Mouse (Mus musculus): ENCODE data around the gene Irgm1.
"Not testable (repeated sequence)": the region's sequence is repeated elsewhere in the genome, so short reads cannot be mapped to it uniquely, and the experiment has no call there.

Gene Irgm1

DNA sequence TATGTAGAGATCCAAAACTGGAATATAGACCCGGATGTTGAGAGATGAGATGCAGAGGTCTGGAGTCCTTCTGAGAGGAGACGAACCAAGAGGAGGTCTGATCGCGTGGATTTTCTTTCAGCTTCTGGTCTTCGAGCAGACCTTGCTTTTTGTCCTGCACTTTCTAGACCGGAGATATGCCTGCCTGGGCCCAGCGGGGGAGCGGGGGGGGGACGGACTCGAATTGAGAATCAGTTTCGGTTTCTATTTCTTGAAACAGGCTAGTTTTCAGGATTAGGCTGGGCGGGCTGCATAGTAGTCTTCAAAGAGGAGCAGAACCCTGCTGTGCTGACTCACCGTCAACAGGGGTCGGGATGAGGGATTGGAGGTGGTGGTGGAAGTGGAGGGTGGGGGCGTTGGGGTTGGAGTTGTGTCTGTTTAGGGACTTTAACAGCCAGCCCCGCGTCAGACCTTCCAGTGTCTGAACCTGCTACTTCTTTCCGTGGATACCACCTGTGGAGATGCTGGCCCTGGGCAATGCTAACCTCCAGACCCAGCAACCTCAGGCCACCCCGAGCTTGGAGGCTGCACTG lies at the start of gene Irgm1:
Irgm1 (minus strand) TSS at position 483 of the 572 bp plus-strand sequence.
- peak; percentile 91 for DNase-seq (ENCODE audit: low spot score)

DNA sequence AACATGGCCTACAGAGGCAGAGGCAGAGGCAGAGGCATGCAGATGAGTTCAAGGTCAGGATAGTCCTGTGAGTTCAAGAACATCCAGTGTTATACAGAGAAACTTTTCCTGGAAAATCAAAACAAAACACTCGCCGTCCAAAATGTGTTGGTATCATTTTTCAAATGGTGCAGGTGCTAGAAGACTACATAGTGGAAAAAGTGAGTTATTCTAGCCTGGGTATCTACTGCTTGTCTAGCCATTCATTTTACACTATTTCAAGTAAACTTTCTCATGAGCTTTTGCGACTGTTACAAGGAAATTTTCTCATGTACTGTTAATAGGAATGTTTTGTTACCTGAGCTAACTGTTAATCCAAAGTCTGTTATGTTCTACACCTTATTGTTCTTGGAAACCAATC lies 46.9 kb upstream of the Irgm1 start:
- no peak for DNase-seq (ENCODE audit: low spot score)

DNA sequence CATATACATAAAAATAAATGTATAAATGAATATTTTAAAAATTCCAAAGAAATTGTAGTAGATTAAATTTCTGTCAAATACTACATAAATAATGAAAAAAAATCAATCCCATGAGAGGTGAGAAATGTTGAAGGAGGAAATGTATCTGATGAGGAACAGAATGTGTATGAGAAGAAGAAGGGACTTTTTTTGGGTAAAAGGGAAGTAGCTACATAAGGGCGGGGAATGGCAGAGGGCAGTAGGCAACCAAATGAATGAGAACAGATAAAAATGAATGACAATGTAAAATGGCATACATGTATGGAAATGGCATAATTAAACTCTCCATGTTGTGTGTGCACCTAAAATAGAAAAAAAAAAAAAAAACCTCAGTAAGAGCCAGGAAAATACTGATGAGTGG lies 42.1 kb upstream of the Irgm1 start:
- no peak for DNase-seq (ENCODE audit: low spot score)

DNA sequence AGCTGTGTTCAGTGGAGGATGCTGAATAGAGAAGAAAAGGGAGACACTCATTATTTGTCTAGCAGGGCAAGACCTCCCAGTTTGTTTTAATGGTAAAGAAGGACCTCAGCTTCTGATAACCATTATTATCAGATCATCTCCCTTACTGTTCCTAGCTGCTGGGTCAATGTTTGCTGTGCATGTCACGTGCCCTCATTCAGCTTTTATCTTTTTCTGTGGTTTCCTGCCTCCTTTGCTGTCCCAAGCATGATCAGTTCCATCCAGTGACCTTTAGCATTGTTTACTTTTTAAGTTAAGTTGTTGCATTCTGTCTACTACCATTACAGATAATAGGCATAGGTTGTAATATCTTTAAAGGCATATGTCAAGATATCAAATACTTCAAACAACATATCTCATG lies 37.0 kb upstream of the Irgm1 start:
- DNase-seq (ENCODE audit: low spot score): no peak

DNA sequence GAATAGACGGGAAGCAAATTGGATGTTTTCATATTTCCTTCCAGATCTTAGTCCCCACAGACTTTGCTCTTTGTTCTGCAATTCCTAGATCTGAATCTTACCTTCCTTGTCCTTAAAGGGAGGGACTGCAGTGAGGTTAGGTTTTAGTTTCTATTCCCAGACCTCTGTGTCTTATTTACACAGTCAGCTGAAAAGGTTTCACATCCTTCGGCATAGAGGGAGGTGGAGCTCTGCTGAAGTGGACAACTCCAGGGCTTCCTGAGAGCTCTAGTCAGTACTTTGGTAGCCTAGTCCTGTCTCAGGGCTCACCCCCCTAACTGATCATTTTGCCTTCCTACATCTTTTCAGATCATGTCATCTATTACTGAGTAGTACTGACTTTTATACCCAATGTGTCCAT lies 30.5 kb upstream of the Irgm1 start, which contains the start of gene Gm5431:
Gm5431 (minus strand) TSS at position 194 of the 400 bp plus-strand sequence.
- no peak for DNase-seq (ENCODE audit: low spot score)

DNA sequence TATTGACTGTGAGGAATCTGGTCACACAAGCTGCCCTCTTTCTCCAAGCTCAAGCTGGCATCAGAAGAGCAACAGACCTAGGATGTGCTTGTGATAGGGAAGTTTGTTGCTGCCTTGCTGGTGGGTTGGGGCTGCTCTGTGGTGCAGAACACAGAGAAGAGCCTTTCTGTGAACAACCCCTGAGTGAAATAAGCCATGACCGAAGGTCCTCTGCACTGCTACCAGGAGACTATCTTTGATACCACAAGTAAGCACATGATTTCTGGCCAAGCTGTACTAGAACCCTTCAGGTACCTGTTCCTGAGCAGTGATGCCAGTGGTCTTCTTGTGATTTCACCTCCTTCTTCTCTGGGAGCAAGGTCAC lies 30.1 kb upstream of the Irgm1 start:
- not testable (repeated sequence) for DNase-seq (ENCODE audit: low spot score)

DNA sequence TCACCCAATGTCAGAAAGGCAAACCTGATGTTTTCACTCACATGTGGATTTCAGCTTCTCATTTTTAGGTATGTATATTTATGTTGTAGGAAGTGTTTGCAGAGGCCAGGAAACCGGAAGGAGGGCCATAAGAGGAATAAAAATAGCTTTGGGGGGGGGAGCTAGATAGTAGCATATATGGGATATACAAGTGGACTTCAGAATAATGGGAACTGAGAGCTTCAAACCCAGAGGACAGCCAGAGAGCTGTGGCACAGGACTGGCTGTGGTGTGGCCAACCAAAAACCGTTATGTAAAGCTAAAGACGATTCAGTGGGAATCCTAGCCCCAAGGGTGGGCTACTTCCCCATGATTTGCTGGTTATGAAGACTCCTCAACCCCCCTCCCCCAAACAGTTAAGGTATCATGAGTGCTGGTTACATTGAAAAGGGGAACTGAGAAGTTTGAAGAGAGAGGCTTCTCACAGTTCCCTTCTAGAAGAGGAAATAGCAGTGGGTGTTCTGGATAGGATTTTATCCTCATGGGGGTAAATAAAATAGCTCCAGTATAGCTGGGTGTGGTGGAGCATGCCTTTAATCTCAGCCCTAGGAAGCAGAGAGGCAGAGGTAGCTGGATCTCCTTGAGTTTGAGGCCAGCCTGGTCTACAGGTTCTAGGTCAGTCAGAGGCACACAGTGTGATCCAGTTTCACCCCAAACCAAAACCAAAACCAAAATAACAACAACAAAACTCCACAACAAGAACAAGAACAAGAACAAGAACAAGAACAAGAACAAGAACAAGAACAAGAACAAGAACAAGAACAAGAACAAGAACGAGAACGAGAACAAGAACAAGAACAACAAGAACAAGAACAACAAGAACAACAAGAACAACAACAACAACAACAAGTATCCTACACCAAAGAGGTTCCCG lies 29.4 kb upstream of the Irgm1 start:
- DNase-seq (ENCODE audit: low spot score): not testable (repeated sequence)

DNA sequence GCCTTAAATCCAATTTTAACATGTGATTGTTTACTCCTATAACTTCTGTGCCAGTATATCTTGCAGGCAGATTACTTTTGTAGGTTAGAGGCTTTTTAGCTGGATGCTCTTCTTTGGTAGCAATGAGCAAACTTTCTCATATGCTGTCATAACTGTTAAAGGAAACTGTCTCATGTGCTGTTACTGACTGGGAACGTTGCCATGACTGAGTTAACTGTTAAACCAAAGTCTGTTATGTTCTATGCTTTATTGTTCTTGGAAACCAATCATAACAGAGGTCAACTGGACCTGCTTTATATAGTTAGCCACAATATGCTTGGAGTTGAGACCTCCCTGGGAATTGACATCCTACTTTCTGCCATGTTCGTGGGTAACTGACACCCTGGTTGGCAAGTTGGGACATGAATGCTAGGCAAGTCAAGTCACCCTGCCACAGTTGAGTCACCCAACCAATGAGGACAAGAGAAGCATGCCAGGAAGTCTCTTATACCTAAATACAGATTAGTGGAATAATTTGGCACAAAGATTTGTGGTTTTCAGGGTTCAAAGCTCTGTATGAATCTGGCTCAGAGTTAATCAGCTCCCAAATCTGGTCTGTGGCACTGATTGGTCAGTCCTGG lies 27.4 kb upstream of the Irgm1 start:
- DNase-seq (ENCODE audit: low spot score): no peak

DNA sequence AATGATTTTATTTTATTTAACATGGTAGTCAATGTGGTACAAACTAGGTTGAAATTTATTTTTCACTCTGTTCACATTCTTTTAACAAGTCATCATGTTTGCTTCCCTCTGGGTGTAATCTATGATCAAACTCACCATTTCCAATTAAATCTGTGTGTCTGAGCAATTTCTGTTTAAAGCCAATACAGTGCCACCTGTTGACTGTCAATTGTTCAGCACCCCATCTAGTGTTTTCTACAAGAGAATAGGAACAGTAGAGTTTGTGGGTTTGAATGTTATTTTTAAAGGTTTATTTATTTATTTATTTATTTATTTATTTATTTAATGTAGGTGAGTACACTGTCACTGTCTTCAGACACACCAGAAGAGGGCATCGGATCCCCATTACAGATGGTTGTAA lies 5.2 kb upstream of the Irgm1 start:
- no peak for DNase-seq (ENCODE audit: low spot score)

DNA sequence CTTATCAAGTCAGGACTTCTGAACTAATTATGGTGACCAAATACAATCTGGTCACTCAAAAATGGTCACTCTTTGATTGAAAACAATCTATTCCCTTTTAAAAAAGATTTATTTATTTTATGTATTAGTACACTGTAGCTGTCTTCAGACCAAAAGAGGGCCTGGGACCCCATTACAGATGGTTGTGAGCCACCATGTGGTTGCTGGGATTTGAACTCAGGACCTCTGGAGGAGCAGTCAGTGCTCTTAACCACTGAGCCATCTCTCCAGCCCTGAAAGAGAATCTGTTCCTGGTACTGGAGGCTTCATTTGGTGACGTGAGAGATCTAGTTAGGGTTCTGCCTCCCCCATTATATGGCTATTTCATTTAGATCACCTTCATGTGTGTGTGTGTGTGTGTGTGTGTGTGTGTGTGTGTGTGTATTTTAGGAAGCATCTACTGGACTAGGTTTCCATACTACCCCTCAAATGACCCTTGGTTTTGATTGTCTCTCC lies 3.9 kb upstream of the Irgm1 start:
- not testable (repeated sequence) for DNase-seq (ENCODE audit: low spot score)

DNA sequence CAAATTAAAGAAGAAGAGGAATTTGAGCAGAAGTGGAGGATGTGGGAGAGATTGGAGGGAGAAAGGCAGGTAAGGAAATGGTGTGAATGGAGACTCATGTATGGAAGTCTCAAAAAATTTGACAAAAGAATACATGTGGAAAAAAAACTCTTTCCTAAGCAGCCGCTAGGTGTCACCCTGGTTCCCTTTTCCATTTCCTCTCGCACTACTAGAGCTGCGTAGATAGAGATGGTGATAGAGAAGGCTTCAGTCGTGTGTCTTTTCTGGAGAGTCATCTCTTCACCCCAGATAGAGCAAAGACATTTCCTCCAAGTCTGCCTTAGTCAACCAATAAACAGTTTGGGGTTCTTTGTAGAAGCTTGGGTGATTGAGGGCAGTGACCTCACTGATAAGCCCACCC lies 3.0 kb upstream of the Irgm1 start:
- DNase-seq (ENCODE audit: low spot score): peak; percentile 77

DNA sequence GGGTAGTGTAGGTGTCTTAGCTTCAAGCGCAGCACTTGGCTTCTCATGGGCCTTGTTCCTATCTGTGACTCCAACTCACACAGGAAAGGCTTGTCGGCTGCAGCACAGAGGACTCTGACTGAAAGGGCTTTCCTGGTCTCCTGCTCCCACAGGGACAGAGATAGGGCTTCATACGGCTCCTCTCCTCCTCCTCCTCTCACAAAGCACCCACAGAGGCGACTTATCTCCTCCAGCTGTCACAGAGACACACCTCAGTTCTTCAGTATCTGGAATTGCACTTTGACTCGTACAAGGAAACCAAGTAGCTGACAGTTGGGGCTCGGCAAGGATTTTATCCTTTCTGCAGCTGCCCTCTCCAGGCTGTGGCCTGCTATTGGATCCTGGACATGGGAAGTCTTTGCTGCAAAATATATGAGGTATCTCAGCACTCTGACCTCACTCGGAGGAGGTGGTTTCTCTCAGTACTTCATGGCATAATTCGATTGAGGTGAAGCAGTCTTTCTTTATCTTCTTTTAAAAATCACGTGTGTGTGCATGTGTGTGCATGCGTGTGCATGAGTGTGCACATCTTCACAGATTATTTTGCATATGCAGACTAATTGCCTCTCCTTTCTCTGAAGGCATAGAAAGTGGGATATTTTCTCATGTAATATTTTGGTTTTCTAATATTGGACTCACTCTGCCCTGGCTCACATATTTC lies 2.3 kb upstream of the Irgm1 start:
- DNase-seq (ENCODE audit: low spot score): no peak

DNA sequence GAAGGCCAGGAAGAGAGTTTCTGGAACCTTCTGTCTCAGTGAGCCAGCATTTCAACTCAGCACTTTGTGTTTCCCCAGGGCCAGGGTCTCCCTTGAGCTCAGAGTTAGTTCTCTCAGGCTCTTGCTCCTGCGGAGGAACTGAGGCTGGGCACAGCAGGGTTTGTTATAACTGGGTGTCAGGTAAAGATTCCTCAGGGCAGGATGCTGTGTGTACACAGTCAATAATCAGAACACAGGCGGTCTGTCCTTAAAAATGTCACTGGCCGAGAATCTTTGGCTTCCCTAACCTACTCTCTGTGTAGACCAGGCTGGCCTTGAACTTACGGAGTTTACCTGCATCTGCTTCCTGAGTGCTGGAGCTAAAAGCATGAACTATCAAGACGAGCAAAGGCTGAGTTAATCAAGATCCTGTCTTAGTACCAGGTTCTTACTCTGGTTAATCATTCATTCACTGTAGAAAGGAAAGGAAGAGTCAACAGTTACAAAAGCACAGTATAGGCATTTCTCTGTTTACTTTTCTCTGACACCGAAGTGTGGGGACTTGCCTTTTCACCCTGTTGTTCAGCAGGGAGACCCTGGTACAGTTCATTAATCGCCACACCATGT lies 1.3 kb upstream of the Irgm1 start:
- no peak for DNase-seq (ENCODE audit: low spot score)

DNA sequence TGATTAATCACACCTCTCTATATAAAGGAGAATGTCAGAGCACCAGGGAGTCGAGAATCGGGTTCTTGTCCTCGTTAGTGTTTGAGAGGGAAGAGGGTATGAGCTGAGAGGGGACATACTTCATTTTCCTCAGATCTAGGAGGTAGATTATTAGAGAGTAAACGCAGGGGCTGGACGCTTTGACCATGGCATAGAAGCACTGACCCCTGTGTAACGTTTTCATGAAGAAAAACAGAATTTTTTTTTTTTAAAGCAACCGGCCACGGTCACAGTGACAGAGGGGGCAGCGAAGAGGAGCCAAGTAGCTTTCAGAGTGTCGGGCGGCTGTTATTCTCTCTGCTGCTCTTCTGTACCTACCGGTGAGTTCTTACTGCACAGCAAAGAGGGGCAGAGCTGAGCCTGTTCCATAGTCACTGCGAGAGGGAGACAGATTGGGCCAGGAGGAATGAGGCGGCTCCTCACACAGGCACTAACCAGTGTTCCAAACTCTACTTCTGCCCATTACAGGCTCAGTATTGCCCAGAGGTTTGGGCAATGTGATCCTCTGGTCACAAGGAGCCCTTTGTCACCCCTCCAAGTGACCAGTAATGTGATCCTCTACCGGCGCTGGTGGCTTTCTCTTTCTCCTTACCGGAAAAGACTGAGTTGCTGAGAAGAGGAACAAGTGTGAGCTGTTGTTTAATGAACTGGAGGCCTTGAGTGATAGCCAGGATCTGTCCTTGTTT lies 496 bp upstream of the Irgm1 start:
- DNase-seq (ENCODE audit: low spot score): peak; percentile 61

DNA sequence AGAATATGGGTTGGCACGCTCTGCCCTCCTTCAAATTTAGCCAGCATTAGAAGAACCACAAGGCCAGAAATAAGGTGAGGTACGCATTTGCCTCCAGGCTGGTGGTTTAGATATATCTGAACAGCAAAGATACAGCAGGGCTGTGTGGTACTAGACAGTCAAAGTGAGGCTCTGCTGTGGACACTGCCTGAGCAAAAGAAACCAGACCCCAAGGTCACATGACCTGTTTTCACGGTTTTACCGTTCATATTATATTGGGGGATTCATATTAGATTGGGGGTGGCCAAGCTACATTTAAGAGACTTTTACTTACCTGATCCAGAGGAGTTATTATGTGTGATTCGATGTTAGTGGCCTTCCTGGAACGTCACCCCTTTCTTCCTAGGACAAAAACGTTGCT lies 702 bp downstream of the Irgm1 start:
- no peak for DNase-seq (ENCODE audit: low spot score)

DNA sequence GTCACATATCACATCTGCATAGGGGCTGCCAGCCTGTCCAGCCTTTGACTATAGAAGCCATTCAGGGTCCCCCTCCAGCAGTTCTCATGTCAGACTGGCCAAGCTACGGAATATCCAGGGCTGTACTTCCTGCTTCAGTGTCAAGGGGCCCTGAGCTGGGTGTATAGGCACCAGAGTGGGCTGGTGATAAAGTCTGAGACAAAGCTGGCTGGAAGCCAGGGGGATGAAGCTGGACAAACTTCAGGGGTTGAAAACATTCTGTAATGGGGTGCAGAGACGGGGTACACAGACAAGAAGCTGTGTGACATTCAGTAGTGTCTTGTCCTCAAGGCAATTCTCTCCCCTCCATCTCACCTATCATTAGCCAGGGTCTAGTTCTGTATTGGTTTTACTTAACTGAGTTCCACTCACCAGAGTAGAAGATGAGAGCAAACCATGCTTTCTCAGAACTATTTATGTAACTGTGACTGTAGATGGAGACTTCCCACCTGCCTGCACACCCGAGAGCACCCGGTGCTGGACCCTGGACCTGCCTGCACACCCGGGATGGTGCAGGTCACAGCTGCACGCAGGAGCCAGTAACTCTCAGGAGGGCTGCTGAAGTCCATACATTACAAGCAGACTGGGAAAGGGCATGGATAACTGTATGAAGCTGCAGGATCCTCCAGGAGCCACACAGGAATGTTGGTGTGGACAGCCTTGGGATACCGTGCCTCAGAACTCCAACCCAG lies 1.9 kb downstream of the Irgm1 start:
- DNase-seq (ENCODE audit: low spot score): no peak

DNA sequence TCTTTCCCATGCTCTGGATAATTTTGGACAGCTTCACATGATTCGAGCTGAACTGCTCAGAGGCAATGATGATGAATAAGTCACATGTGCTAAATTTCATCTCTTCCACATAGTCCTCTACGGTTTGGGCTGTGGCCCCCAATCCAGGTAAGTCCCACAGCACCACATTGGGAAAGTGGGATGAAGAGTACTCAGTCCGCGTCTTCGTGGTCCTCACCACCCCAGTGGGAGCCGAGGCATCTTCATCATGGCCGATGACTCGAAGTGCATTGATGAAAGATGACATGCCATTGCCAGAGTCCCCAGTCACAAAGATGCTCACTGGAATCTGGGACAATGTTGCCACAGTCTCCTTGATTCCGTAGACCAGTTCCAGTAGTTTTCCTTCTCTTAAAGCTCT lies 5.0 kb downstream of the Irgm1 start:
- no peak for DNase-seq (ENCODE audit: low spot score)

DNA sequence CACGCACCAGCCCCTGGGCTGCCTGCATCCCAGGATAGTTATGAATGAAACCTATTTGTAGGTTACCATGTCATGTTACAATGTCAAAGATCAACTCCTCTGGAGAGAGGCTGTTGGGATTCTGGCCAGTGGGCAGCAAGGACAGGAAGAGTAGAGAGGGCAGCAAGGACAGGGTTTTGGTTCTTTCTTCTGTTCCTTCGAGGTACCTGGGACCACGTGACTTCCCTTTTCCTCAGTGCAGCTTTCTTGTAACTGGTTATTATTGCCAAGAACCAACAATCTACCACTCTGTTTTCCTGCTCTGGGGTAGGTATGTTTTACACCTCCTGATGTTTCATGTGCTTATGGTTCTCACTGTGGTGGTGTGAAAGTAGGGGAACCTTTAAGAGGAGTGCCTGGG lies 7.7 kb downstream of the Irgm1 start:
- DNase-seq (ENCODE audit: low spot score): no peak

DNA sequence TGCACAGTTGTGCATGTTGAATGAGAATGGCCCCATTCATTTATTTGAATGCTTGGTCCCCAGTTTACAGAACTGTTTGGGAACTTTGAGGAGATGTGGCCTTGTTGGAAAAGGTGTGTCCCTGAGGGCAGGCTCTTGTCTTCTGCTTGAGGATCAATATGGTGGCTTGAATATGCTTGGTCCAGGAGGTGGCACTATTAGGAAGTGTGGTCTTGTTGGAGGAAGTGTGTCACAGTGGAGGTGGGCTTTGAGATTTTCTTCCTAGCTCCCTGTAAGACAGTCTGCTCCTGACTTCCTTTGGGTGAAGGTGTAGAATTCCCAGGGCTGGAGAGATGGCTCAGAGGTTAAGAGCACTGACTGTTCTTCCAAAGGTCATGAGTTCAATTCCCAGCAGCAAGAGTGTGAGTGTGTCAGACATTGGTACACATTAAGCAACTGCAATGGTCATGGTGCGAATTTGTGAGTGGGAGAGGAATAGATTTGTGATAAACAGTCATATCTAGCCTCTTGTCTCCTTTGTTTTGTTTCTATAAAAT lies 8.6 kb downstream of the Irgm1 start:
- no peak for DNase-seq (ENCODE audit: low spot score)

DNA sequence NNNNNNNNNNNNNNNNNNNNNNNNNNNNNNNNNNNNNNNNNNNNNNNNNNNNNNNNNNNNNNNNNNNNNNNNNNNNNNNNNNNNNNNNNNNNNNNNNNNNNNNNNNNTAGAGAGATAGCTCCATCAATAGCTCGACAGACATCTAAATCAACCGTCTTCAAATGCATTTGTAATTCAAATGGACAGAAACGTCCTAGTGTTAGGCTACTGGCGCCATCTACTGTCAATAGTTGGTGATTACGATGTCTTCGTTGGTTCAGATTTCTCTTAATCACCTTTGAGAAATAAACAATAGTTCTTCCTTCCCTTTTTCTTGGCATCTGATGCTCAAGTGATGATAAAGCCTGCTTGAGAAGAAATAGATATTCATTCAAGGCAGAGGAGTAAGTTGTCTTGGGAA lies 12.5 kb downstream of the Irgm1 start:
- DNase-seq (ENCODE audit: low spot score): peak; percentile 90
